Mouse (Mus musculus) embryonic facial prominence, embryonic 11.5 days (tissue): ENCODE data around the gene Dynlt1c. TPM values are rescaled to one million over a fixed set of nuclear protein-coding genes. Genes with fewer than 3 reads are reported as not detected.
"Not testable (repeated sequence)": the region's sequence is repeated elsewhere in the genome, so short reads cannot be mapped to it uniquely, and the experiment has no call there.

Experiments used
- ATAC-seq: fragments of 200-750 bp; cut with Nextera tagmentation; replicated peaks from 2 replicates; pipeline ENCODE4 v1.8.0; 2017; ENCODE audit warnings: low read depth; ENCODE audit not compliant: insufficient number of reproducible peaks, low FRiP score, low TSS enrichment
- DNase-seq: peaks from one replicate; pipeline ENCODE4 v3.0.0-alpha.2; 2015; ENCODE audit warnings: low spot score
- H3K27ac ChIP-seq: fragments of 300-500 bp; sonication (generic); replicated peaks from 2 replicates; pipeline ENCODE4 v1.5.1; 2014; ENCODE audit warnings: mild to moderate bottlenecking, low read depth, low read length, control low read depth
- H3K27me3 ChIP-seq: fragments of 300-500 bp; sonication (generic); 2 replicates; pipeline ENCODE4 v1.6.1; 2014; ENCODE audit warnings: mild to moderate bottlenecking, low read length, moderate library complexity, mixed read lengths; ENCODE audit not compliant: control insufficient read depth, insufficient read depth
- H3K36me3 ChIP-seq: fragments of 300-500 bp; sonication (generic); replicated peaks from 2 replicates; pipeline ENCODE4 v1.6.1; 2014; ENCODE audit warnings: low read depth, mild to moderate bottlenecking, low read length, moderate library complexity, mixed read lengths; ENCODE audit not compliant: control insufficient read depth, insufficient read depth
- H3K4me1 ChIP-seq: fragments of 300-500 bp; sonication (generic); 2 replicates; pipeline ENCODE4 v1.6.1; 2014; ENCODE audit warnings: low read length, mixed read lengths; ENCODE audit not compliant: control insufficient read depth, insufficient read depth
- H3K4me2 ChIP-seq: fragments of 300-500 bp; sonication (generic); 2 replicates; pipeline ENCODE4 v1.6.1; 2014; ENCODE audit warnings: low read depth, mild to moderate bottlenecking, control low read depth, low read length, moderate library complexity
- H3K4me3 ChIP-seq: fragments of 300-500 bp; sonication (generic); 2 replicates; pipeline ENCODE4 v1.5.1; 2014; ENCODE audit warnings: low read depth, low read length, control low read depth
- H3K9ac ChIP-seq: fragments of 300-500 bp; sonication (generic); replicated peaks from 2 replicates; pipeline ENCODE4 v1.6.1; 2014; ENCODE audit warnings: mild to moderate bottlenecking, control low read depth, low read length
- H3K9me3 ChIP-seq: fragments of 300-500 bp; sonication (generic); replicated peaks from 2 replicates; pipeline ENCODE4 v1.6.1; 2016; ENCODE audit warnings: mild to moderate bottlenecking, low read length, inconsistent platforms, mixed read lengths; ENCODE audit not compliant: control insufficient read depth
- WGBS: fragments of 180-500 bp; shearing (Covaris S2); extraction: QIAGEN DNeasy Blood & Tissue Kit; methylation state at CpG from one replicate; pipeline ENCODE4 v1.1.7; 2014; 5-methylcytosine and 5-hydroxymethylcytosine counted together
- polyA plus RNA-seq: library from polyadenylated mRNA; unstranded; fragments of >200 nt; fragmentation: Nextera tagmentation; extraction: Ambion mirVana; gene quantifications from 2 replicates; pipeline ENCODE4 v1.2.1, GENCODE M21; 2014

Dynlt1c gene
- polyA plus RNA-seq, 1 experiment from 2014 or later: 21.7 TPM

- H3K4me2 ChIP-seq, ATAC-seq: not testable (repeated sequence)
- WGBS: 60% methylated on average over 1 of the region's 1 CpGs
Observed at GRCm38 (mm10) chr17:6605347-6605746, 3.9 kb downstream of the Dynlt1c start.

GRCm38 (mm10) chr17:6613524-6613923 lies 12.1 kb downstream of the Dynlt1c start:
- not testable (repeated sequence) for H3K27ac ChIP-seq, H3K27me3 ChIP-seq
- WGBS: 94% methylated on average over 11 of the region's 14 CpGs

More at GRCm38 (mm10) chr17:6605347-6605746, 3.9 kb downstream of the Dynlt1c start:
- H3K27ac ChIP-seq, H3K4me1 ChIP-seq, H3K27me3 ChIP-seq, H3K9ac ChIP-seq, H3K36me3 ChIP-seq, DNase-seq, H3K4me3 ChIP-seq, H3K9me3 ChIP-seq: not testable (repeated sequence)

GRCm38 (mm10) chr17:6614316-6614715 lies 12.8 kb downstream of the Dynlt1c start:
- not testable (repeated sequence) for ATAC-seq, H3K4me3 ChIP-seq, DNase-seq, H3K27me3 ChIP-seq, H3K4me1 ChIP-seq, H3K36me3 ChIP-seq, H3K9ac ChIP-seq, H3K9me3 ChIP-seq, H3K4me2 ChIP-seq, H3K27ac ChIP-seq
- 84% methylated on average over 3 of the region's 9 CpGs for WGBS

More at GRCm38 (mm10) chr17:6613524-6613923, 12.1 kb downstream of the Dynlt1c start:
- not testable (repeated sequence) for ATAC-seq, DNase-seq, H3K4me2 ChIP-seq, H3K4me1 ChIP-seq, H3K9me3 ChIP-seq, H3K36me3 ChIP-seq, H3K9ac ChIP-seq, H3K4me3 ChIP-seq

- not testable (repeated sequence) for H3K4me2 ChIP-seq, H3K9me3 ChIP-seq, H3K27ac ChIP-seq, H3K27me3 ChIP-seq, ATAC-seq, H3K36me3 ChIP-seq, DNase-seq, H3K4me1 ChIP-seq, H3K4me3 ChIP-seq, H3K9ac ChIP-seq
- WGBS: 95% methylated on average over 9 of the region's 9 CpGs
Observed at GRCm38 (mm10) chr17:6616731-6617130, 15.3 kb downstream of the Dynlt1c start.

GRCm38 (mm10) chr17:6617689-6618400 lies 16.4 kb downstream of the Dynlt1c start:
- H3K4me3 ChIP-seq, H3K4me1 ChIP-seq, H3K9me3 ChIP-seq, H3K27me3 ChIP-seq, H3K4me2 ChIP-seq, H3K36me3 ChIP-seq, H3K9ac ChIP-seq, DNase-seq, H3K27ac ChIP-seq: not testable (repeated sequence)
- WGBS: 37% methylated on average over 6 of the region's 13 CpGs
- ATAC-seq: peak; percentile 60; the same call in 1 of the 2 replicates

- H3K4me2 ChIP-seq, ATAC-seq, DNase-seq, H3K9ac ChIP-seq, H3K9me3 ChIP-seq, H3K27ac ChIP-seq, H3K27me3 ChIP-seq, H3K36me3 ChIP-seq, H3K4me3 ChIP-seq, H3K4me1 ChIP-seq: not testable (repeated sequence)
- WGBS: 77% methylated on average over 5 of the region's 5 CpGs
Observed at GRCm38 (mm10) chr17:6619271-6619670, 17.8 kb downstream of the Dynlt1c start.

GRCm38 (mm10) chr17:6620035-6620434 lies 18.6 kb downstream of the Dynlt1c start:
- ATAC-seq: not testable (repeated sequence)

GRCm38 (mm10) chr17:6620730-6621451 lies 19.4 kb downstream of the Dynlt1c start:
- H3K9me3 ChIP-seq, DNase-seq, H3K4me3 ChIP-seq, H3K36me3 ChIP-seq, H3K4me1 ChIP-seq, H3K27me3 ChIP-seq, H3K9ac ChIP-seq, ATAC-seq, H3K27ac ChIP-seq, H3K4me2 ChIP-seq: not testable (repeated sequence)
- 89% methylated on average over 17 of the region's 20 CpGs for WGBS

More at GRCm38 (mm10) chr17:6620035-6620434, 18.6 kb downstream of the Dynlt1c start:
- not testable (repeated sequence) for H3K4me2 ChIP-seq, H3K9ac ChIP-seq, H3K9me3 ChIP-seq, H3K36me3 ChIP-seq, H3K27me3 ChIP-seq, H3K4me3 ChIP-seq, H3K27ac ChIP-seq, DNase-seq, H3K4me1 ChIP-seq
- WGBS: 76% methylated on average over 5 of the region's 6 CpGs
